Mouse (Mus musculus) embryonic fibroblast, embryonic 13.5 days (primary cell): ENCODE measurements around the gene Slc28a1. TPM values are rescaled to one million over a fixed set of nuclear protein-coding genes. Genes with fewer than 3 reads are reported as not detected.

Source experiments
- H3K27ac ChIP-seq: 2 replicates; pipeline ENCODE4 v1.5.1; 2012; ENCODE audit warnings: low read length, control low read depth, inconsistent platforms; ENCODE audit not compliant: insufficient read depth
- H3K4me1 ChIP-seq: 2 replicates; pipeline ENCODE4 v1.6.1; 2011; ENCODE audit warnings: low read length; ENCODE audit not compliant: control insufficient read depth, insufficient read depth
- H3K4me3 ChIP-seq: 2 replicates; pipeline ENCODE4 v1.5.1; 2011; ENCODE audit warnings: mild to moderate bottlenecking, control low read depth, low read length; ENCODE audit not compliant: insufficient read depth
- CTCF ChIP-seq: IDR thresholded peaks from 2 replicates; pipeline ENCODE4 v1.5.1; 2011; ENCODE audit warnings: mild to moderate bottlenecking, control low read depth, low read length, moderate library complexity, borderline replicate concordance; ENCODE audit not compliant: insufficient read depth
- POLR2A ChIP-seq: IDR thresholded peaks from 2 replicates; pipeline ENCODE4 v1.6.1; 2011; ENCODE audit warnings: low read depth, mild to moderate bottlenecking, control low read depth, low read length, moderate library complexity
- polyA plus RNA-seq: library from polyadenylated mRNA; stranded (reverse); fragments of >200 nt; gene quantifications from 2 replicates; pipeline ENCODE4 v1.2.4, GENCODE M21; 2011; ENCODE audit warnings: low read depth; ENCODE audit not compliant: missing spikeins, insufficient read length

Gene Slc28a1
- polyA plus RNA-seq, 1 experiment, result not detected

GRCm38 (mm10) chr7:81094104-81094757, 20.4 kb upstream of the Slc28a1 start:
- H3K4me1 ChIP-seq, result no peaks in the 10 kb centered on the region
- no peak for TF ChIP-seq POLR2A
- no peak for TF ChIP-seq CTCF
- no peak overlapping the region for H3K27ac ChIP-seq
- no peak overlapping the region for H3K4me3 ChIP-seq

DNA sequence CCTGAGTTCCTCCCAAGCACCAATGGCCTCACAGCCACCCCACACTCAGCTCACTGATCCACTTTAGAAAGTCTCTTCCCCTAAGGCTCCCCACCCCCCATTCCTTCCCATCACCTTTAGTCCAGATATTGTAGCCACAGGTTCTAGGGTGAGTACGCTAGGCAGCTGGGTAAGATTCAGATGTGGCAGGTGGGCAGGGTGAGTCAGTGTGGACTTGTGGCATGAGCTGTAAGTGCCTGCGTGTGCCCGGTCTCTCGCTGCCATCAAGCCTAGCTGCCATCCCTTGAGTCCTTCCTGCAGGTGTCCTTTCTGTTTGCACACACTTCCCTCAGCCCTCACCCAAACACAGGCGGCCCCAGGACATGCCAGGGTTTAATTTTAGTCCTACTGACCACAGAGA, 14.3 kb upstream of the Slc28a1 start:
- Histone ChIP-seq H3K4me3 (no peak overlapping the region), H3K4me1 (no peaks in the 10 kb centered on the region), H3K27ac (no peak overlapping the region)
- no peak for TF ChIP-seq POLR2A
- TF ChIP-seq CTCF, result no peak

DNA sequence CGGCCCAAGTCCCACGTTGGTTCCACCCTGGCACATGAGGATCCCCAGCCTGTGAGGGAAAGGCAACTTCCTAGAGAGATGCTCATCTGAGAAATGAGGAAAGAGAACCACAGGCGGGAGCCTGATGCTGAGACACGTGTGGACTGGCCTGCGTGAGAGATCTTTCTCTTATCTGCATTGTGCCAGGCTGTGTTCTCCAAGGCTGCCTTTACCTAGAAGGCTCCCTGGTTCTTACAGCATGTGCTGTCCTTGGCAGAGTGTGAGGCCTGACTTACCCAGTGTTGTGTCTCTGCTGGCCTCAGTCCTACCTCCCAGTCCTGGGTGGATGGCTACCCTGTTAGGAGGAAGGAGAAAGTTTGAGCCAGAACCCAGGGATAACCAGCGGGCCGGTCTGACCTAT, 11.7 kb upstream of the Slc28a1 start:
- H3K4me3 ChIP-seq, result no peak overlapping the region
- H3K27ac ChIP-seq, result no peak overlapping the region
- TF ChIP-seq POLR2A (no peak), CTCF (no peak)
- no peaks in the 10 kb centered on the region for H3K4me1 ChIP-seq

GRCm38 (mm10) chr7:81105525-81105924, 9.1 kb upstream of the Slc28a1 start:
- Histone ChIP-seq H3K4me3 (no peak overlapping the region), H3K4me1 (no peaks in the 10 kb centered on the region), H3K27ac (no peak overlapping the region)

GRCm38 (mm10) chr7:81108226-81108625, 6.4 kb upstream of the Slc28a1 start:
- no peak overlapping the region for H3K27ac ChIP-seq
- H3K4me1 ChIP-seq, result no peaks in the 10 kb centered on the region
- H3K4me3 ChIP-seq, result no peak overlapping the region
- no peak for TF ChIP-seq POLR2A
- TF ChIP-seq CTCF, result no peak

More at GRCm38 (mm10) chr7:81105525-81105924, 9.1 kb upstream of the Slc28a1 start:
- TF ChIP-seq CTCF (no peak), POLR2A (no peak)

- H3K4me1 ChIP-seq, result no peaks in the 10 kb centered on the region
- no peak overlapping the region for H3K4me3 ChIP-seq
- no peak overlapping the region for H3K27ac ChIP-seq
- TF ChIP-seq POLR2A, result no peak
- no peak for TF ChIP-seq CTCF
These were observed 4.6 kb upstream of the Slc28a1 start for GRCm38 (mm10) chr7:81109717-81110651.

DNA sequence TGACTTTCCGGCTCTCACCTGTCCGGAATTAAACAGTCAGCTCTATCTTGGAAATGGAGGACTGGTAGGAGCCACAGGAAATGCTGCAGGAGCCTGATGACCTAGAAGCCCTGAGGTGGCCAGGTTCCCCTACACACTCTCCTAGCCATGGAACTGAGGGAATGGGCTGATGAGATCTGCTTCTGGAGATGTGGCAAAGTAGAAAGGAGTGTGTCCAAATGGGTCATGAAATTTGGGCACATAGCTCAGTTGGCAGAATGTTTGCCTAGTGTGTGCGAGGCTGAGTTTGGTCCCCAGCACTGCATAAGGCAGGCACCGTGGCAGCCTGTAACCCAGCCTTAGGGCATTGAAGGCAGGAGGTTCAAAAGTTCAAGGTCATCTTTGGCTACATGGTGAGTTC, 3.8 kb upstream of the Slc28a1 start:
- Histone ChIP-seq H3K4me1 (no peaks in the 10 kb centered on the region), H3K4me3 (no peak overlapping the region), H3K27ac (no peak overlapping the region)
- no peak for TF ChIP-seq CTCF
- TF ChIP-seq POLR2A, result no peak

- Histone ChIP-seq H3K27ac (no peak overlapping the region), H3K4me3 (no peak overlapping the region), H3K4me1 (no peaks in the 10 kb centered on the region)
- TF ChIP-seq POLR2A (no peak), CTCF (no peak)
These were observed 2.9 kb upstream of the Slc28a1 start for GRCm38 (mm10) chr7:81111729-81112128.

- TF ChIP-seq CTCF, result no peak
- no peak for TF ChIP-seq POLR2A
- no peak overlapping the region for H3K27ac ChIP-seq
- no peaks in the 10 kb centered on the region for H3K4me1 ChIP-seq
- no peak overlapping the region for H3K4me3 ChIP-seq
These were observed 1.8 kb upstream of the Slc28a1 start for GRCm38 (mm10) chr7:81112686-81113360.

GRCm38 (mm10) chr7:81121099-81121498, 6.5 kb downstream of the Slc28a1 start:
- Histone ChIP-seq H3K4me1 (no peaks in the 10 kb centered on the region), H3K4me3 (no peak overlapping the region), H3K27ac (no peak overlapping the region)
- TF ChIP-seq POLR2A (no peak), CTCF (no peak)
